In genomic region chr5:37826706-37827625, GRCm38 (mm10) we compare ENCODE assay signal across 9 mouse cellular contexts. TPM values are rescaled to one million over a fixed set of nuclear protein-coding genes. Genes with fewer than 3 reads are reported as not detected.
DNase-seq lines count a peak whose midpoint lies in the region; ATAC-seq and TF ChIP-seq lines count a peak whose summit lies in the region.
"Had no signal": no experiment of that assay in that cellular context is flagged by ENCODE, and none has a peak within 500 bp of the region (broad histone marks: within the 10 kb centered on the region; RNA-seq: fewer than 3 reads in every experiment).

No protein-coding gene starts in this region.

- H3K9ac ChIP-seq in intestine, embryonic 14.5 days (ENCODE audit: low read length), result no peak overlapping the region
- no peak overlapping the region for H3K9ac ChIP-seq in intestine, embryonic 16.5 days (ENCODE audit: low read depth, low read length)
- H3K9ac ChIP-seq in hindbrain, embryonic 11.5 days (ENCODE audit: low read depth, low read length), result 0 out of 2 replicates have a peak overlapping the region, but pooled peaks have one; percentile 15

- H3K27me3 ChIP-seq in intestine, embryonic 14.5 days (replicated peaks; ENCODE audit: control insufficient read depth, insufficient read depth, low read length), result peaks cover 100% of the 10 kb centered on the region
- H3K27me3 ChIP-seq in intestine, embryonic 16.5 days (replicated peaks; ENCODE audit: control insufficient read depth, insufficient read depth, low read length), result peaks cover 84% of the 10 kb centered on the region
- H3K27me3 ChIP-seq in embryonic facial prominence, embryonic 10.5 days (replicated peaks; ENCODE audit: low read depth, poor library complexity, severe bottlenecking), result peaks cover 100% of the 10 kb centered on the region
- peaks cover 81% of the 10 kb centered on the region for H3K27me3 ChIP-seq in hindbrain, embryonic 11.5 days (ENCODE audit: control insufficient read depth, insufficient read depth, low read length)

- TF ChIP-seq CTCF in layer of hippocampus, adult 2 months (conservative IDR thresholded peaks at IDR 0.05), result no peak

- no peak overlapping the region for H3K4me2 ChIP-seq in intestine, embryonic 14.5 days (ENCODE audit: low read length)
- H3K4me2 ChIP-seq in intestine, embryonic 16.5 days (ENCODE audit: low read depth, low read length), result no peak overlapping the region
- peak overlapping the region; percentile 40 for H3K4me2 ChIP-seq in hindbrain, embryonic 11.5 days (replicated peaks; ENCODE audit: low read depth, low read length)

- no peak for ATAC-seq in intestine, embryonic 14.5 days (replicated peaks; ENCODE audit: low FRiP score, low TSS enrichment, low read depth)
- no peak for ATAC-seq in intestine, embryonic 16.5 days
- no peak for ATAC-seq in hindbrain, embryonic 11.5 days (ENCODE audit: low FRiP score)
- ATAC-seq: CD4-positive, CD25-positive, alpha-beta regulatory T cell, adult 4 months had no signal

- no peak overlapping the region for H3K4me3 ChIP-seq in intestine, embryonic 14.5 days (ENCODE audit: low read depth, low read length)
- H3K4me3 ChIP-seq in intestine, embryonic 16.5 days (ENCODE audit: low read length), result no peak overlapping the region
- peak overlapping the region; percentile 72 for H3K4me3 ChIP-seq in embryonic facial prominence, embryonic 10.5 days
- peak overlapping the region; percentile 14 for H3K4me3 ChIP-seq in hindbrain, embryonic 11.5 days (ENCODE audit: low read depth, low read length)
- H3K4me3 ChIP-seq in layer of hippocampus, adult 2 months, result no peak overlapping the region

- peaks cover 9% of the 10 kb centered on the region for H3K4me1 ChIP-seq in intestine, embryonic 14.5 days (replicated peaks; ENCODE audit: control insufficient read depth, insufficient read depth, low read length)
- H3K4me1 ChIP-seq in intestine, embryonic 16.5 days (ENCODE audit: control insufficient read depth, insufficient read depth, low read length), result peaks cover 17% of the 10 kb centered on the region
- peaks cover 87% of the 10 kb centered on the region for H3K4me1 ChIP-seq in embryonic facial prominence, embryonic 10.5 days
- peaks cover 20% of the 10 kb centered on the region for H3K4me1 ChIP-seq in hindbrain, embryonic 11.5 days (replicated peaks; ENCODE audit: control insufficient read depth, insufficient read depth, low read length)

- intact Hi-C loops in left cerebral cortex, postnatal 36 days (cut with DNase I), result loop anchor here (5.0 to 10.0 kb wide), 2 partner anchors 210 to 258 kb away; partner anchors contain the start of gene Stx18

- DNase-seq in intestine, embryonic 14.5 days (ENCODE audit: low spot score), result peak; percentile 80
- DNase-seq in embryonic facial prominence, embryonic 10.5 days (ENCODE audit: low spot score), result peak; percentile 84
- peak; percentile 77 for DNase-seq in hindbrain, embryonic 11.5 days (ENCODE audit: low spot score)
- peak; percentile 76 for DNase-seq in neural tube, embryonic 10.5 days (ENCODE audit: extremely low spot score, low spot score)
- no peak for DNase-seq in layer of hippocampus, adult 2 months (ENCODE audit: low spot score in 2 of 2)
- no peak for DNase-seq in spleen, postnatal 10 days (ENCODE audit: low spot score in 2 of 2)
- DNase-seq in left cerebral cortex, postnatal 36 days (ENCODE audit: low spot score in 2 of 2), result no peak

- H3K9me3 ChIP-seq in intestine, embryonic 14.5 days (ENCODE audit: control insufficient read depth, low read length), result peaks cover 5% of the 10 kb centered on the region; the same call in 1 of the 2 replicates
- 0 out of 2 replicates have a peak, but pooled peaks cover 2% of the 10 kb centered on the region for H3K9me3 ChIP-seq in intestine, embryonic 16.5 days (ENCODE audit: control insufficient read depth, low read length)
- H3K9me3 ChIP-seq in embryonic facial prominence, embryonic 10.5 days, result no peaks in the 10 kb centered on the region
- H3K9me3 ChIP-seq in hindbrain, embryonic 11.5 days (ENCODE audit: control insufficient read depth, low read length), result no peaks in the 10 kb centered on the region

- H3K27ac ChIP-seq in intestine, embryonic 14.5 days (ENCODE audit: low read depth), result no peak overlapping the region
- H3K27ac ChIP-seq in intestine, embryonic 16.5 days (ENCODE audit: low read length), result no peak overlapping the region
- peak overlapping the region; percentile 80 for H3K27ac ChIP-seq in embryonic facial prominence, embryonic 10.5 days (replicated peaks)
- H3K27ac ChIP-seq in hindbrain, embryonic 11.5 days (ENCODE audit: low read depth, low read length), result 0 out of 2 replicates have a peak overlapping the region, but pooled peaks have one; percentile 17
- H3K27ac ChIP-seq in layer of hippocampus, adult 2 months, result no peak overlapping the region

- 1% methylated on average over 59 of the region's 59 CpGs for WGBS in intestine, embryonic 14.5 days
- whole genome bisulfite sequencing in intestine, embryonic 16.5 days, result under 1% methylated on average over 59 of the region's 59 CpGs
- WGBS in embryonic facial prominence, embryonic 10.5 days, result under 1% methylated on average over 59 of the region's 59 CpGs
- under 1% methylated on average over 59 of the region's 59 CpGs for WGBS in hindbrain, embryonic 11.5 days

- no peaks in the 10 kb centered on the region for H3K36me3 ChIP-seq in intestine, embryonic 14.5 days (ENCODE audit: control insufficient read depth, insufficient read depth, low read length)
- no peaks in the 10 kb centered on the region for H3K36me3 ChIP-seq in intestine, embryonic 16.5 days (ENCODE audit: control insufficient read depth, insufficient read depth, low read length)
- H3K36me3 ChIP-seq in embryonic facial prominence, embryonic 10.5 days (replicated peaks), result peaks cover 6% of the 10 kb centered on the region
- H3K36me3 ChIP-seq in hindbrain, embryonic 11.5 days (ENCODE audit: control insufficient read depth, insufficient read depth, low read length), result no peaks in the 10 kb centered on the region

RNA-seq across cellular contexts. Expression of gene Msx1, which starts 2.6 kb away (rescaled TPM):
- polyA plus RNA-seq in intestine, embryonic 14.5 days (2014; fragmentation: Nextera tagmentation; extraction: Ambion mirVana), result 2.8 and 3.1 TPM in 2 replicates
- polyA plus RNA-seq in intestine, embryonic 16.5 days (2015; fragmentation: Nextera tagmentation; extraction: Ambion mirVana), result 2.1 and 2.4 TPM in 2 replicates
- polyA plus RNA-seq in embryonic facial prominence, embryonic 10.5 days (2016; fragmentation: Nextera tagmentation; extraction: Ambion mirVana), result 333 and 362 TPM in 2 replicates
- 103 and 121 TPM in 2 replicates for polyA plus RNA-seq in hindbrain, embryonic 11.5 days (2014; fragmentation: Nextera tagmentation; extraction: Ambion mirVana)
- 1 to 10 TPM; 4.2 to 5.3 TPM for total RNA-seq in layer of hippocampus, adult 2 months (2021)
- total RNA-seq in left cerebral cortex, postnatal 36 days (2021), result 1 to 10 TPM; 3.7 to 4.3 TPM
- polyA plus RNA-seq: CD4-positive, CD25-positive, alpha-beta regulatory T cell, adult 4 months had no signal

Comparison
In these comparisons a context has a peak if more than half of its experiments do, and no peak if none do; other contexts are left out.
1. DNase-seq: peak in intestine, embryonic 14.5 days (single experiment), embryonic facial prominence, embryonic 10.5 days (single experiment), hindbrain, embryonic 11.5 days (single experiment) and neural tube, embryonic 10.5 days (single experiment); none in layer of hippocampus, adult 2 months (0 of 2), spleen, postnatal 10 days (0 of 2) and left cerebral cortex, postnatal 36 days (0 of 2).
2. H3K27ac ChIP-seq: peak in embryonic facial prominence, embryonic 10.5 days (single experiment) and hindbrain, embryonic 11.5 days (single experiment); none in intestine, embryonic 14.5 days (single experiment), intestine, embryonic 16.5 days (single experiment) and layer of hippocampus, adult 2 months (single experiment).
3. H3K4me3 ChIP-seq: peak in embryonic facial prominence, embryonic 10.5 days (single experiment) and hindbrain, embryonic 11.5 days (single experiment); none in intestine, embryonic 14.5 days (single experiment), intestine, embryonic 16.5 days (single experiment) and layer of hippocampus, adult 2 months (single experiment).
4. RNA of gene Msx1, which starts 2.6 kb away (polyA plus RNA-seq): 333 to 362 TPM in embryonic facial prominence, embryonic 10.5 days and 103 to 121 TPM in hindbrain, embryonic 11.5 days; 2.8 to 3.1 TPM in intestine, embryonic 14.5 days and 2.1 to 2.4 TPM in intestine, embryonic 16.5 days; every median in the first group is over 10 times any median in the second.